Mouse (Mus musculus) frontal cortex, postnatal 25 days (tissue): ENCODE results near the gene Fam107a.
"Not testable (repeated sequence)": the region's sequence is repeated elsewhere in the genome, so short reads cannot be mapped to it uniquely, and the experiment has no call there.

ENCODE experiments used
- DNase-seq, 2 experiments: peaks; one replicate each; pipeline ENCODE4 v3.0.0; 2022; ENCODE audit warnings: low spot score in 2 of 2

Fam107a gene

DNA sequence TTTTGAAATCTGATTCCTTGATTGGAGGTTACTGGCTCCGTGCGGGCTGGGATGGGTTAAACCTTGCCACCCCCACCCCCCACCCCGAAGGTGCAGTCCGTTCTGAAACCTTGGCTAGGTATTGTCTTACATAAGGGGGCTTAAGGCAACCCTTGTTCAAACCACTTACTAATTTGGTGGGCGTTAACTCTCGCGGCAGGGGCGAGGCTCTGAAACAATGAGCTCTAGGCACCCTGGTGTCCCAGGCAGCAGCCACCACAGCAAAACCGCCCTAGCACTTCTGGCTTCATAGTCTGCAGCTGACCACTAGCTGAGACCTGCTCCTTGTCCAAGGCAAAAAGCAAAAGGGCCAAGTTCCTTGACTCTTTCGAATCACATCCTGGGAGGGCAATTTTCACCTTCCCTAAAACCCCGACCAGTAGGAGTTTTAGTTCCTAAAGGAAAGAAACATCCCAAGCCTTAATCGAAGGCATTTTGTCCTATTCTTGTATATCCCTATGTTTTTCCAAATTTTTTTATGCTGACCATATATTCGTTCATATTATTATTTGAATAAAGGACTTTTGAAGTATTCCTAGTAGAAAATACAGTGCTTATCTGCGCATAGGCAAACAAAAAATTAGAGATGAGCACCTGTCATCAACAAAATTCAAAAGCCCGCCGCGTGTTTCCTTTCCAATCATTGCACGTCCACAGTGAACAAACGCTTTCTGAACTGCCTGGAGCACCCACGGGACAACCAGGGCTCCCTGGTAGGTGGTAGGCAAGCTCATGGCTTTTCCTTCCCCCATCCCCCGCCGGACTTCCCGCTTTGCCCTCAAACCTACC, 1.2 kb downstream of the Fam107a start:
- DNase-seq, result no peak

DNA sequence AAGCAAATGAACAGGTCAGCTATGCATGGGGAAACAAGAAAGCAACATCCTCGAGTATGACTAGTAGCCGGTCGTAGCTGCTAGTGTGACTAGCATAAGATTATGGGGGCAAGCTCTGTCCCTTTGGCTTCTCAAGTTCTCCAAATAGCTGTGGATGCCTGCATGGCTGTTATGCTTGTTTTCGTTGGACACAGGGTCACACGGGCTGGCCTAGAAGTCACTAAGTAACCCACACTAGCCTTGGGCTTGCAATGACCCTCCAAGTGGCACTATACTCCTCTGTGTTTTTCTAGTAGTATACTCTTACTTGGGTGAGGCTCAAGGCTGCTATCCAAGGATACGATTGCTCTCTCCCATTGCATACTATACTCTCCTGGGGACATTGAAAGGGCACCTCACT, 2.7 kb downstream of the Fam107a start:
- DNase-seq, result no peak

DNA sequence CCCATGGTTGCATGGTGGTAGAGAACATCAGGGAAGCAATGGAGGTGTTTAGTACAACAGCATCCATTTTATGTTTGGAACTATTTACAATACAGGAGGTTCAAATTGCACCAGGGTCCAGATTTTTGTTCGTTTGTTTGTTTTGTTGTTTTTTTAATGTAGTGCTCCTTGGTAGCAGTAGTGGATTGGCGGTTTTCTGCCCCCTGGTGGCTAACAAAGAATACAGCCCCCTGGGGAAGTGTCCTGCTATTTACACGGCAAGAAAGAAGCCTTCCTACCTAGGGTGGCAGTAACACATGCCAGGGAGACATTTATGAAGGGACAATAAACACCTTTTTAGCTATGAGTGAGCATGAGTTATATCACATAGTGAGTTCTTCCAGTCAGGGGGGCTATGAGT, 3.3 kb downstream of the Fam107a start:
- no peak for DNase-seq

DNA sequence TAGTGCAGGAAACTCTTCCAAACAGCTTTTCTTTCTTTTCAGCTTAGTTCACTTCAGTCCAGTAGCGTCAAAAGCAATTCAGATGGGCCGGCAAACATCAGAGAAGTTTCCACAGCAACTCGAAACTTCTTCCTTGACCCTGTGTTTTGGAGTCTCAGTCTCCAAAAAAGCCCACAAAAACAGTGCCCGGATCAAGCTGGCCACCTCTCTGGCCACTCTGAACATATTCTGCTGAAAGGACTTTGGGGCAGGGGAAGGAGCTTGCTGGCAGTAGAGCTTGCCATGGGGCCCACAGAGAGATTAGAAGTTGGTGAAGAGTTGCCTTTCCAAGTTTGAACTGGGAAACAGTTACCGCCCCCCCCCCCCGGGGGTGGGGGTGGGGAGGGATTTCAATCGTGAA, 3.9 kb downstream of the Fam107a start:
- DNase-seq, result no peak

DNA sequence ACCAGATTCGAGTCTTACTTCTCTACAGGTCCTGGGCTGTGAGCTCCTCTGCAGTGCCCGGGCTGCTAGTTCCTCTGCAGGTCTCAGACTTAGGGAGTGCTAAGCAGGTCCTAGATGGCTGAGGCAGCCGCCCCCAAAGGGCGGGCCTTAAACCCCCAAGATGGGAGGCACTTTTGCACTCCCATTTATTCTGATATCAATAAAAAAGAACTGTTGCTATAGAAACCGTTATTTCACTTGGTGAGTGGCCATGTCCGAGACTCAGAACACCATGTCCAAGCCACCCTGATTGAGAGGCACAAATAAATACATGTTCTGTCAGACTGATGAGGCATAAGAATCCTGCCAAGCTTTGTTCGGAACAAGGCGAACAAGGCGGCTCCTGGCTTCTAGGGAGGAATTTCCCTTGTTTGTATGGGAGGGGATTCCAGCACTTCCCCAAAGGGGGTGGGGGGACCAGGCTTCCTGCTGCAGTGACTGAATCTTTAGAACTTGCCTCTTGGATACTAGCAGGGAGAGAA, 8.1 kb downstream of the Fam107a start:
- no peak for DNase-seq

DNA sequence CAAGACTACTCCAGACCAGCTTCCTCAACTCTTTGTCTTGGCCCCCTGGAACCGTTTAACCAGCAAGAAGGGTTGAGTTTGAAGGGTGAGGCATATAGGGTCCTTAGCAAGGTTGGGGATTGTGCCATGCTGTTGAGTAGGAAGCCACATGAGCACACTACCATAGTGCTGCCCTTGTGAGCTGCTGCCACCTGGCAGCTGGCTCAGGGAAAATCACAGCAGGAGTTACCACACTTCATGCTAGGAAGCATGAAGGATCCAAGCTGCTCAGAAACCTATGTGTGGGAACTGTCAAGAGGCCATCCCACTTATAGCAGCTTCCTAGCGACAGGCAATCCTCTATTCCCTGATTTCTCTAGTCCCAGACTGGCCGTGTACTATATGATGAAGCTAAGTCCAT, 9.2 kb downstream of the Fam107a start:
- no peak for DNase-seq

DNA sequence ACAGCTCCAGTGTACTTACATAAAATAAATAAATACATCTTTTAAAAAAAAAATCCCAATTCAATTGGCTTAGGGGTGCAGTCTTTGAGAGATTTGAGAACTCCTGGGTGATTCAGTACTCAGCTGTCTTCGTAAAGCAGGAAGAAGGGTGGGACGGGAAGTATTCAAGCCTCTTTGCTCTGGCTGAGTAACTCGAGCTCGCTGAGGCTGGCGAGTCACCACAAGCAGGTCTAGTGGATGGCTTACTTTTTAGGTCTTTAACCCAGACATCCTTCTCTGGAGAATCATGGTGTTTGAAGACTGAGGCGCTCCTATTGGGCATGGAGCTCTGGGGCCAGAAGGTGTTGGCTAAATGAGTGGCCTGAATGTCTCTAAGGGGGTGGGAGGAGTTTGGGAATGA, 10.9 kb downstream of the Fam107a start:
- DNase-seq, result no peak

DNA sequence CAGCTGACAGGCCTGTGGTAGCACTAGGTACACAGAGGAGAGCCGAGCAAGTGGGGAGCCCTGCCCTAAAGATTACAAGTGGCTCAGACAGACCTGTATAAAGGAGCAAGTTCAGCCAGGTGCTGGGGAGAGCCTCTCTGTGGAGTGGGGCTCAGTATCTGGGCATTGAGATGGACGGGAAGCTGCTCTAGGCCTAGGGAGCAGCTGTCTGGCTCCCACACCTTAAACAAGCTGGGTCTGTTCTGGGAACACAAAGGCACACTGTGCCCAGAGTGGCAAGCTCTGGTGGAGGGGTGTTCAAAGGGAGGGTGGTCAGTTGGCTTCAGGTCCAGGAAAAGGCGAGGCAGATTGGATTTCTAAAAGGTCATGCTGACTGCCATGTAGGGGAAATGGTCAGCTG, 12.8 kb downstream of the Fam107a start:
- no peak for DNase-seq

DNA sequence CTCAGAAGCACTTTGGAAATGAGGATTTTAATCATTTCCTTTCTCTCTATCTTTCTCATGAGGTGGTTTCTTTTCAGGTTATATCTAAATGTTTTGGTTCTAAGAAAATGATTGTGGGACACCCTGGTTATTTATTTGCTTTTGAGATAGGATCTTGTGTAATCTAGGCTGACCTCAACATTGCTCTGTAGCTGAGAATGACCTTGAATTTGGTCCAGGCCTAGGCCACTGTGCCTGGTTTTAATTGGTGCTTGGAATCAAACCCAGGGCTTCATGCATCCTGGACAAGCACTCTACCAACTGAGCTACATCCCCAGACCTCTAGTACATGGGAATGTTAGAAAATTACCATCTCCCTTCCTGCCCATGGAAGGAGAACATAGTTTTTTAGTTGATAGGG, 13.7 kb downstream of the Fam107a start:
- no peak for DNase-seq

DNA sequence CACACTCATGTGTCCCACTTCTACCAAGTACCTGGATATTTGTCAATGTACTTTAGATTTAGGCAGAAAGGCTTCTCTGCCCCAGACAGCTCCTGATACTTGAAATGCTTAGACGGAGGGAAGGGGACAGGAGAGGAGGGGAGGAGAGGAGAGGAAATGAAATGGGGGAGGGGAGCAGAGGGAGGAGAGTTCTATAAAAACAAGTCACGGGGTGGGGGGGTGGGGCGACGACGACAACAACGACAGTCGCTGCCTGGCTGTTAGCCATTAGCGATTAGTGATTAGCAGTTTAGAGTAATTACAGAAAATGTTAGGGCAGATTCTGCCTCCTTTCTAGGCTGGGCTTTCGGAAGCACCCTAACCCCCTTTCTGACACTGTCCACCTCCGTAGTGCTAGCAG, 15.1 kb downstream of the Fam107a start:
- DNase-seq, result no peak

DNA sequence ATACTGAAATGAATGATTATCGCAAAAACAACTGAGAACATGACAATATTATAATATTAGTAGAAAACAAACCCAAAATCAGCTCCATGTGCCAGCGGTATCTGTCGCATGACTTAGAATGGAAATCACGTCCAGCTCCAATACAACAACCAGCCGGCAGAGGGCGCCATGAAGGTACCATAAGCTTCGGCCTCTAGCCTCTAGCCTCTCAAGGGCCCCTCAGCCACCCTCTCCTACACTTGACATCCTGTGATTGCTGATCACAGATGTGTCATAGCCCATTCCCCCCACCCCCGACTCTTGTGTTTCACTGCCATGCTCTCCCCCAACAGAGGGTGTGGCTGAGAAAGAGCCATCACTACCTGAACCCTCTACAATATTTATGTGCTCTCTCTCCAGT, 17.5 kb downstream of the Fam107a start:
- peak in 1 of 2 experiments; percentile 31 for DNase-seq

DNA sequence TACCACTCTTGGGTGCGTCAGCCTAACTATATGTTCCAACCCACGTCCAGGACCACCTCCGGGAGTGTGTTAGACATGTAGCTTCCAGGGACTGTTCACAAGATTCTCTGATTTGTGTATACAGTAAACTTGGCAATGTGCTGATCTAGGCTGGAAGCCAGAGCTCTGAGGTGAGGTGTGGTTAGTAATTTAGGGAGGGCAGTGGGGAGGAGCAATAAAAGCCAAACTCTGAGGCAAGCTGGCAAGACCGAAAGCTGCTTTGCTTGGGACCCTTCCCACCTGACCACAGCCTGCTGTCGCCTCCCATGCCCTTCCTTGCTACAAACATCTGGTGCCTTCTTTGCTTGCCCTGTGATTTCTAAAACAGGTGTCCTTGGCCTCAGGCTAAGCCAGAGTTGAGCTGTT, 19.9 kb downstream of the Fam107a start:
- DNase-seq, result no peak

DNA sequence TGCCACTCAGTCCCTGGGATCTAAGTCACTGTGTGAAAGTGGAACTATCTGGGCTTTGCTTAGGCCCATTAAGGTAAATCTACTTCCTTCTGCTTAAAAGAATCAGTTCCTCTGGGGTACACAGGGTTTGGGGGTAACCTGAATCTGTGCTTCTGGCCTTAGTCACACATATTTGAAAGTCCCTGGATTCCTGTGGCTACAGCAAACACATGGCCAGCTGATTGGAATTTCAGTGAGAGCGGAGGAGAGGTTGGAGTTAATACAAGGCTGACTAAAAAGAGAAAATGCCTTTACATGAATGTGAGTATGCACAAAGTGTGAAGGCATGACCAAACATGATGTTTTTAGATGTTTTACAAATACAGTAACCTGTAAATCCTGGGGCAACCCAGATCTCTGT, 23.6 kb downstream of the Fam107a start:
- DNase-seq, result no peak

DNA sequence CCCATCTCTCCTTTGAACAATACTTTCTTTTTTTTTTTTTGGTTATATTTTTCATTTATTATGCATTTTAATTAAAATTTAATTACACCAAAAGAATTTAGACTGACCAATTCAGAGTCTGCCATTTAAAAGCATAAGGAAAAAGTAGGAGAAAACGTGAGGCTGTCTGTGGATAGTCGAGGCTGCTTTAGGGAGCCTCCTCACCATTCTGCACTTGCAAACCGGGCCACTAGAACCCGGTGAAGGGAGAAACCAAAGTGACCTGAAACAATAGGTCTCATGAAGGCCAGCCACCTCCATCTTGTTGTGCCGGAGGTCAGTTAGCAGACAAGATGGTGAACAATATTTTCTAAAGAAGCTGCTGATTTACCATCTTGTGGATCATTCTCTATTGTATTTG, 31.2 kb downstream of the Fam107a start:
- peak in 1 of 2 experiments; percentile 50 for DNase-seq

DNA sequence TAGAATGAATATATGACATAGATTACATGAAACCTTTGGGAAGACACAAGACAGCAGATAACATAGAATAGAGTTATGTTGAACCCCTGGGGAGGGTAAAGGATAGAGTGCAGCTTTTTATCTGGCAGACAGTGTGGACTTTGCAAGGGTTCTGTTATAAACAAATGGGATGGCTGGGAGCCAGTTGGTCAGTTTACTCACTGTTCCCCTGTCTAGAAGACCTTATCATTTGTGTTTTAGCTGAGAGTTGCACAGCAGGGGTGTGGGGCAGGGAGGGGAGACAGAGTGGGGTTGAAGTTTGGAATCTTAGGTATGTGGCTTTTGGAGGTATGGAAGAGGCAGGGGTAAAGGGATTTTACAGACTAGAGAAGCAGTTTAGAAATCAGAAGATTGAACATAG, 34.0 kb downstream of the Fam107a start:
- no peak for DNase-seq

DNA sequence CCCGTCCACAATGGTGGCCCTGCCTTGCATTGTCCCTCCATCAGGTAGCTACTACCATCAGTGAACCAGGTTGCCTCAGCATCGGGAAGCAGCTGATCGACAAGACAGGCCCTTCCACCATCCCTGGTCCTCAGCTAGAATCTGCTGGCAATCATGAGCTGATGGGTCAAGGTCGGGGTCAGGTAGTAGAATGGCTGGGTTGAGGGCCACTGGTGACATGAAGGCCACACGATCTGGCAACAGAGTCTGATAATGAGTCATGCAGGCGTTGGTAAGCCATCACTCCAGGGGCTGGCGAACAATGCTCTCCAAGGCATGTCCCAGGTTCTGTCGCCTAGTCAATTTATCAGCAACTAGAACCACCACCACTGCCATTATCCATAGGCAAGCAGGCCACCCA, 46.5 kb downstream of the Fam107a start:
- not testable (repeated sequence) for DNase-seq

DNA sequence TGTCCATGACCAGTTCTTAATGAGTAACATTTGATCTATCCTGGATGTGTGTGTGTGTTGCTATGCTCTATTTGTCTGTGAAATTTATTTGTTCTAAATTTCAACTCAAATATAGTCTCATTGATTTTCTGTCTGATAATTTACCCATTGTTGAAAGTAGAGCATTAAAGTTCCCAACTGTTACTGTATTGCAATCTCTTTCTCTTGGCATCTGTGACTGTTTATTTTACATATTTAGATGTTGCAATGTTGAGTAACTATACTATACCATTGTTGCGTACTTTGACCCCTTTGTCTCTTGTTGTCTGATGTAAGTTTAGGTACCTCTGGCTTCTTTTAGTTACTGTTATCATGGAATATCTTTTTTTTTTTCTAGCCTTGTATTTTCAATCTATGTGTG, 53.4 kb downstream of the Fam107a start:
- DNase-seq, result no peak

DNA sequence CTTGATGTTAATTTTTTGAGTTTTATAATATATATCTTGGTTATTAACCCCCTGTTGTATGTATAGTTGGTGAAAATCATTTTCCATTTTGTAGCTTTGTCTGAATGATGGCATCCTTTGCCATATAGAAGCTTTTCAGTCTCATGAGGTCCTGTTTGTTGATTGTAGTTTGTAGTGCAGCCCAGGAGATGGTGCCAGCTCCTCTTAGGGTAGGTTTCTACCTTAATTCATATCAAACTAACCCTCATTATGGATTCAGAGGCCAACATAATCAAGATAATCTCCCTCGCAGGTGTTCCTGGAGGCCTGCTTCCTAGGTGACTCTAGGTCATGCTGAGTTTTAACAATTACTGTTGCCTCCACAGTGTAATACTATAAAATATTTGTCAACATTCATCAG, 55.6 kb downstream of the Fam107a start:
- DNase-seq, result no peak

DNA sequence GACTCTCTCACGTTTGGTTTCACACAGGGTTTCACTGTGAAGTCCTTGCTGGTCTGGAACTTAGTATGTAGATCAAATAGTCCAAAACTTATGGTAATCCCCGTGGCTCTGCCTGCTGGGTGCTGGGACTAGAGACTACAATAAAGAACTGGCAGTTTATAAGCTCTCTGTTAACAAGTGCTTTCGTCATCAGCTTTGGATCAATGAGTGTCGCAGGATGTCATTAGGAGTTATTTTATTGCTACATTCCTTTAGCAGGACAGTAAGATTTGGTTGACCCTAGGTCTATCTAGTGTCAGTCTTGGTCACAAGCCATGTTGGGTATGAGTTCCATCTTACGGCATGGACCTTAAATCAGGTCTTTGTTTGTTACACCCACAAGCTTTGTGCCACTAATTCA, 57.6 kb downstream of the Fam107a start:
- DNase-seq, result no peak

DNA sequence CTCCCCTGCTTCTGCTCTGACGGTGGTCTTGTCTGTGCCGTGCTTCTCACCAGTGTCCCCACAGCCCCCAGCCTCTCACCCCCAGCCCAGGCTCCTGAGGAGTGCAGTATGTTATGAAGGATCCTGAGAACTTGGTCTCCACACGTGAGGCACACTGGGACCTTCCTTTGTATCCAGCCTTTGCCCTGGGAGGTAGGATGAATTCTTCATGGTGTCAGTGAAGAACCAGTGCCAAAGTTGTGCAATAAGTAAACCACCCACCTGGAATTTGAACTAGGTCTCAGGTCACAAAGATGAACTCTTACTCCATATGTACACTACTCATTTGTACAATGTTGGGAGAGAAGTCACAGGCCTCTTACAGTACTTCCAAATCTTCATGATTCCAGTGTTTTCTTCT, 58.7 kb downstream of the Fam107a start, which contains the start of gene Acox2:
Acox2 (minus strand) TSS at position 188 of the 400 bp plus-strand sequence.
- no peak for DNase-seq

DNA sequence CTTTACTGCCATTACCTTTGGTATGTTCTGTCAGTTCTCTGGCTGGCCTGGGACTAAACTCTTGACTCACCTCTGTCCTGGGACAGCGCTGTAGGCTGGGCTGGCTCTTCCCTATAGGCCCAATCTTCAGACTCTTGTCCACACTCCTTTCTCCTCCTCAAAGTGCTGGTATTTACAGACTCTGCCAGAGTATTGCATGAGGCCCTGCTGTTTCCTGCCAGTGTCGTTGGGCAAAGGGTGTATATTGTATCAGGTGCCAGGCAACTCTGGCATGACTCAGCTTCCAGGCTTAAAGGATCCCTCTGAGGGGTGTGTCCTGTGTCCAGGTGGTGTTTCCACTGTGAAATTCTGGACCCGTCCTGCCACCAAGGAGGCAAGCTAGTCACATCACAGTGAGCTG, 59.1 kb downstream of the Fam107a start:
- no peak for DNase-seq

DNA sequence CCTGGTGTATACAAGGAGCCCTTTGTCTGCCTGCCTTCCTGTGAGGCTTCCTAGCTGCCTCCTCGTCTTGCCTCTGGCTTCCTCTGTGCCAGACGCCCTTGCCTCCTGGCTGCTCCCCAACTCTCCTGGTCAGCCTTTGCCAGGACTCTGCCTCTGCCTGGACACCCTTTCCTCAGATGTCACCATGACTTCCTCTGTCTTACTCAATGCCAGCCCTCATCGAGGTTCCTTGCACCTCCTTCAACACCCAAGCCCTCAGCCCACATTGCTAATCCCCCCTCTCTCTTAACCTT, 59.5 kb downstream of the Fam107a start:
- no peak for DNase-seq

DNA sequence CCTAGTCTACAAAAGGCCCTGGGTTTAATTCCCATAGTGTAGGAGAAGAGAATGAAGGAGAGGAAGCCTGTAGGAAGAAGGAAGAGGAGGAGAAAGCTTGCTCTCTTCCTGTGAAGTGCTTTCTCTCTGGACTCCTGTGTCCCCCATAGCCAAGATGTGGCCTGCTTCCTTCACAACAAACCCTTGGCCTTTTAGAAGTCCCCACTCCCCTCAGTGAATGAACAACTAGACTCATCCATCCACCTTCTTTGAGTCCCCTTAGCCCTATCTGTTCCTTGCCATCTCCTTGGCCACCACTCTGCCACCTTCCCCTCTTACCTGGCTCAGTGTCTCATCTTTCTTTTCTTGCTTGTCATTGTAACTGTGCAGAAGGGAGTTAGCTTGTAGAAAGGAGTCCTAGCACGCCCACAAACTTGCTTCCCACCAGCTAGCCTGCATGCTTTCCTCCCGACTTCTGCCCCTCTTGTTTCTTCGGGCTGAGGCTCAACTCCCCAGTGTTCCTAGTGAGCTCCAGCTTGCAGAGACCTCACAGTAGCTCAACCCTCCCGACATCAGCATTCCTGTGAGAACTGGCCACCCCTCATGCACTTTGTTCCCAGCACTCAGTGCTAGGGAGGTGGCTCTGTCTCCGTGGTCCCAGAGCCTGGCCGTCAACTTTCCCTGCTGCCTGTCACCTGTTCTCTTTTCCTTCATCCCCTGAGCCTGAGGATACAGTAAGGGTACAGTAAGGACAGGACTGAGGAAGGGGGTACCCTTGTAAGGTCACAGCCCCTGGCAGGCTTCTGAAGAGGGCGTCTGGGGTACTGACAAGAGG, 60.1 kb downstream of the Fam107a start:
- DNase-seq, result no peak
